Mouse (Mus musculus): ENCODE measurements around the gene Npas3.

DNA sequence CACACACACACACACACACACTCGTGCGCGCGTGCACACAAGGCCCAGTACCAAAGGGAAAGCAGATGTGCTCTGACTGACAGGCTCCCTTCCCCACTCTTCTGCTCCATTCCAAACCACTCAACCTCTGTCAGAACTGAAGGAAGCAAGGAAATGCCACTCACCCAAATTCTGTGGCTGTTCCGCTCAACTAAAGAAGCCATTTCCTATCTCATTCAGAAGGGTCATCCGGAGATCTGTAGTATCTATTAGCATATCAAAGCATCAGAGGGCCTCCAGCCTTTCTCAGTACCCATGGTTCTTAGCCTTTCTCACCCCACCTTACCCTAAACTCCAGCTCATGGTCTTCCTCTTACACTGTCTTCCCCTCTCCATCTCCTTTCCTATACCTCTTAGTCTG is 854.0 kb downstream of the Npas3 start:
- TF ChIP-seq CTCF (IDR thresholded peaks at IDR 0.05; ENCODE audit: insufficient read depth, low read depth, low read length) (no peak), POLR2A (IDR thresholded peaks at IDR 0.05; ENCODE audit: insufficient read depth, low read depth, low read length) (no peak)

Measured in olfactory bulb, adult 2 months (tissue).